Mouse (Mus musculus) stomach, embryonic 14.5 days (tissue): ENCODE data around the gene Gm48552. TPM values are rescaled to one million over a fixed set of nuclear protein-coding genes. Genes with fewer than 3 reads are reported as not detected.
A peak's percentile ranks its signal among the peaks of the same experiment; 100 is the strongest.

Source experiments
- ATAC-seq: fragments of 200-750 bp; cut with Nextera tagmentation; 2 replicates; pipeline ENCODE4 v1.8.0; 2017; ENCODE audit warnings: low read depth, moderate TSS enrichment; ENCODE audit not compliant: insufficient number of reproducible peaks, insufficient read depth, low FRiP score
- H3K27ac ChIP-seq: fragments of 300-500 bp; sonication (generic); 2 replicates; pipeline ENCODE4 v1.5.1; 2014; ENCODE audit warnings: mild to moderate bottlenecking, low read length, moderate library complexity, mixed read lengths
- H3K27me3 ChIP-seq: fragments of 300-500 bp; sonication (generic); 2 replicates; pipeline ENCODE4 v1.6.1; 2014; ENCODE audit warnings: low read length, control low read depth, mixed read lengths; ENCODE audit not compliant: control insufficient read depth, insufficient read depth
- H3K36me3 ChIP-seq: fragments of 300-500 bp; sonication (generic); 2 replicates; pipeline ENCODE4 v1.6.1; 2014; ENCODE audit warnings: mild to moderate bottlenecking, control low read depth, low read length, moderate library complexity, mixed read lengths; ENCODE audit not compliant: control insufficient read depth, insufficient read depth
- H3K4me1 ChIP-seq: fragments of 300-500 bp; sonication (generic); 2 replicates; pipeline ENCODE4 v1.6.1; 2014; ENCODE audit warnings: low read length, control low read depth, mixed read lengths; ENCODE audit not compliant: control insufficient read depth, insufficient read depth
- H3K4me2 ChIP-seq: fragments of 300-500 bp; sonication (generic); replicated peaks from 2 replicates; pipeline ENCODE4 v1.6.1; 2014; ENCODE audit warnings: low read depth, low read length, control low read depth
- H3K4me3 ChIP-seq: fragments of 300-500 bp; sonication (generic); 2 replicates; pipeline ENCODE4 v1.5.1; 2014; ENCODE audit warnings: low read depth, low read length, control low read depth
- H3K9ac ChIP-seq: fragments of 300-500 bp; sonication (generic); replicated peaks from 2 replicates; pipeline ENCODE4 v1.6.1; 2014; ENCODE audit warnings: low read depth, mild to moderate bottlenecking, control low read depth, low read length, moderate library complexity, mixed read lengths
- H3K9me3 ChIP-seq: fragments of 300-500 bp; sonication (generic); 2 replicates; pipeline ENCODE4 v1.6.1; 2016; ENCODE audit warnings: low read depth, low read length, control low read depth; ENCODE audit not compliant: control insufficient read depth
- WGBS: fragments of 180-500 bp; shearing (Covaris S2); extraction: QIAGEN DNeasy Blood & Tissue Kit; methylation state at CpG from one replicate; pipeline ENCODE4 v1.1.7; 2014; 5-methylcytosine and 5-hydroxymethylcytosine counted together
- polyA plus RNA-seq: library from polyadenylated mRNA; unstranded; fragments of >200 nt; fragmentation: Nextera tagmentation; extraction: Ambion mirVana; gene quantifications from 2 replicates; pipeline ENCODE4 v1.2.1, GENCODE M21; 2014

The Gm48552 gene
- polyA plus RNA-seq, 1 experiment from 2014 or later: 1.0 TPM

- no peak for ATAC-seq
- H3K27ac ChIP-seq: 0 out of 2 replicates have a peak overlapping the region, but pooled peaks have one; percentile 7
- H3K4me2 ChIP-seq: peak overlapping the region; percentile 32; the same call in 1 of the 2 replicates
- H3K36me3 ChIP-seq: no peaks in the 10 kb centered on the region; the same call in 1 of the 2 replicates
- no peak overlapping the region for H3K4me3 ChIP-seq
- H3K9ac ChIP-seq: no peak overlapping the region
- H3K9me3 ChIP-seq: no peaks in the 10 kb centered on the region
- H3K27me3 ChIP-seq: no peaks in the 10 kb centered on the region
- peaks cover 79% of the 10 kb centered on the region for H3K4me1 ChIP-seq
Measured at GRCm38 (mm10) chr10:81414682-81415081, 25.9 kb downstream of the Gm48552 start.

- Histone ChIP-seq H3K4me2 (no peak overlapping the region), H3K4me1 (peaks cover 75% of the 10 kb centered on the region), H3K27me3 (no peaks in the 10 kb centered on the region), H3K9ac (no peak overlapping the region), H3K36me3 (peaks cover 4% of the 10 kb centered on the region; the same call in 1 of the 2 replicates), H3K27ac (0 out of 2 replicates have a peak overlapping the region, but pooled peaks have one; percentile 7), H3K4me3 (no peak overlapping the region), H3K9me3 (no peaks in the 10 kb centered on the region)
- ATAC-seq: no peak
- 86% methylated on average over 5 of the region's 5 CpGs for WGBS
Measured at GRCm38 (mm10) chr10:81415146-81415545, 26.3 kb downstream of the Gm48552 start.

- Histone ChIP-seq H3K27ac (peak overlapping the region; percentile 66), H3K4me1 (peaks cover 70% of the 10 kb centered on the region), H3K4me2 (no peak overlapping the region), H3K9me3 (no peaks in the 10 kb centered on the region), H3K27me3 (no peaks in the 10 kb centered on the region), H3K4me3 (no peak overlapping the region), H3K9ac (no peak overlapping the region), H3K36me3 (peaks cover 8% of the 10 kb centered on the region; the same call in 1 of the 2 replicates)
- no peak for ATAC-seq
- 63% methylated on average over 17 of the region's 17 CpGs for WGBS
Measured at GRCm38 (mm10) chr10:81415549-81416310, 26.9 kb downstream of the Gm48552 start.

- Histone ChIP-seq H3K9me3 (no peaks in the 10 kb centered on the region), H3K4me3 (peak overlapping the region; percentile 25), H3K36me3 (peaks cover 8% of the 10 kb centered on the region; the same call in 1 of the 2 replicates), H3K27me3 (no peaks in the 10 kb centered on the region), H3K4me1 (peaks cover 62% of the 10 kb centered on the region), H3K4me2 (peak overlapping the region; percentile 55), H3K27ac (peak overlapping the region; percentile 80), H3K9ac (peak overlapping the region; percentile 11; the same call in 1 of the 2 replicates)
- peak; percentile 67 for ATAC-seq
- 1% methylated on average over 23 of the region's 26 CpGs for WGBS
Measured at GRCm38 (mm10) chr10:81416581-81417226, 27.9 kb downstream of the Gm48552 start.

GRCm38 (mm10) chr10:81417227-81418215, 28.7 kb downstream of the Gm48552 start:
- Histone ChIP-seq H3K36me3 (peaks cover 8% of the 10 kb centered on the region; the same call in 1 of the 2 replicates), H3K27me3 (no peaks in the 10 kb centered on the region), H3K9ac (peak overlapping the region; percentile 11; the same call in 1 of the 2 replicates), H3K4me2 (peak overlapping the region; percentile 55), H3K4me1 (peaks cover 53% of the 10 kb centered on the region), H3K27ac (peak overlapping the region; percentile 80), H3K4me3 (peak overlapping the region; percentile 25), H3K9me3 (no peaks in the 10 kb centered on the region)
- 48% methylated on average over 12 of the region's 12 CpGs for WGBS
- ATAC-seq: no peak

GRCm38 (mm10) chr10:81418216-81419070, 29.6 kb downstream of the Gm48552 start:
- Histone ChIP-seq H3K4me2 (no peak overlapping the region), H3K9me3 (no peaks in the 10 kb centered on the region), H3K27me3 (no peaks in the 10 kb centered on the region), H3K4me1 (peaks cover 47% of the 10 kb centered on the region), H3K4me3 (no peak overlapping the region), H3K9ac (no peak overlapping the region), H3K27ac (no peak overlapping the region), H3K36me3 (peaks cover 8% of the 10 kb centered on the region; the same call in 1 of the 2 replicates)
- 50% methylated on average over 11 of the region's 11 CpGs for WGBS
- no peak for ATAC-seq

- Histone ChIP-seq H3K36me3 (peaks cover 8% of the 10 kb centered on the region; the same call in 1 of the 2 replicates), H3K4me3 (no peak overlapping the region), H3K9ac (no peak overlapping the region), H3K9me3 (no peaks in the 10 kb centered on the region), H3K4me1 (peaks cover 45% of the 10 kb centered on the region), H3K27ac (no peak overlapping the region), H3K4me2 (no peak overlapping the region), H3K27me3 (no peaks in the 10 kb centered on the region)
- WGBS: 92% methylated on average over 10 of the region's 10 CpGs
- ATAC-seq: no peak
Measured at GRCm38 (mm10) chr10:81419111-81419928, 30.5 kb downstream of the Gm48552 start.
